In genomic region chr13:22013716-22014115, GRCm38 (mm10) we compare ENCODE assay signal across 1 mouse cellular context.
TF ChIP-seq lines count a peak whose summit lies in the region.

No protein-coding gene starts in this region.

TF ChIP-seq in CH12.LX, 34 proteins besides CTCF, POLR2A, EP300 and RAD21:
- no peak for TF ChIP-seq CHD2 (IDR thresholded peaks at IDR 0.05; ENCODE audit: low read length)
- TF ChIP-seq TCF12 (IDR thresholded peaks at IDR 0.05; ENCODE audit: low read depth, low read length): no peak
- TF ChIP-seq USF2 (conservative IDR thresholded peaks at IDR 0.05; ENCODE audit: low read depth, low read length): no peak
TF ChIP-seq in CH12.LX: peak in this region for 0.
